Mouse (Mus musculus) stomach, postnatal 0 days (tissue): Measurements from ENCODE around the gene Cdh4. TPM values are rescaled to one million over a fixed set of nuclear protein-coding genes. Genes with fewer than 3 reads are reported as not detected.

Experiments used
- ATAC-seq: fragments of 200-750 bp; cut with Nextera tagmentation; 2 replicates; pipeline ENCODE4 v1.8.0; 2017; ENCODE audit not compliant: low FRiP score, low TSS enrichment
- DNase-seq: peaks from one replicate; pipeline ENCODE4 v3.0.0-alpha.2; 2016; ENCODE audit warnings: low spot score
- H3K27ac ChIP-seq: fragments of 300-500 bp; sonication (generic); replicated peaks from 2 replicates; pipeline ENCODE4 v1.5.1; 2014; ENCODE audit warnings: mild to moderate bottlenecking, control low read depth
- H3K27me3 ChIP-seq: fragments of 300-500 bp; sonication (generic); 2 replicates; pipeline ENCODE4 v1.6.1; 2014; ENCODE audit warnings: low read length; ENCODE audit not compliant: control insufficient read depth, insufficient read depth
- H3K36me3 ChIP-seq: fragments of 300-500 bp; sonication (generic); 2 replicates; pipeline ENCODE4 v1.6.1; 2014; ENCODE audit warnings: low read length, mixed read lengths; ENCODE audit not compliant: control insufficient read depth, insufficient read depth
- H3K4me1 ChIP-seq: fragments of 300-500 bp; sonication (generic); replicated peaks from 2 replicates; pipeline ENCODE4 v1.6.1; 2014; ENCODE audit warnings: antibody characterized with exemption; ENCODE audit not compliant: control insufficient read depth, insufficient read depth
- H3K4me2 ChIP-seq: fragments of 300-500 bp; sonication (generic); replicated peaks from 2 replicates; pipeline ENCODE4 v1.6.1; 2014; ENCODE audit warnings: low read depth, mild to moderate bottlenecking, control low read depth, moderate library complexity
- H3K4me3 ChIP-seq: fragments of 300-500 bp; sonication (generic); 2 replicates; pipeline ENCODE4 v1.5.1; 2014; ENCODE audit warnings: low read depth, low read length, control low read depth
- H3K9ac ChIP-seq: fragments of 300-500 bp; sonication (generic); 2 replicates; pipeline ENCODE4 v1.6.1; 2014; ENCODE audit warnings: mild to moderate bottlenecking, low read length, control low read depth, mixed read lengths
- H3K9me3 ChIP-seq: fragments of 300-500 bp; sonication (generic); 2 replicates; pipeline ENCODE4 v1.6.1; 2016; ENCODE audit warnings: low read length; ENCODE audit not compliant: control insufficient read depth
- CTCF ChIP-seq: IDR thresholded peaks from 2 replicates; pipeline ENCODE4 v1.5.1; 2016; ENCODE audit warnings: antibody characterized with exemption, low read depth, mild to moderate bottlenecking, moderate library complexity
- EP300 ChIP-seq: optimal IDR thresholded peaks from 2 replicates; pipeline ENCODE3; 2016; ENCODE audit warnings: antibody characterized with exemption
- WGBS: fragments of 180-500 bp; shearing (Covaris S2); extraction: QIAGEN DNeasy Blood & Tissue Kit; methylation state at CpG from one replicate; pipeline ENCODE4 v1.1.7; 2014; 5-methylcytosine and 5-hydroxymethylcytosine counted together
- polyA plus RNA-seq: library from polyadenylated mRNA; unstranded; fragments of >200 nt; fragmentation: Nextera tagmentation; extraction: Ambion mirVana; gene quantifications from 2 replicates; pipeline ENCODE4 v1.2.1, GENCODE M21; 2015

The Cdh4 gene
- polyA plus RNA-seq, 1 experiment from 2014 or later, result 3.1 TPM

DNA sequence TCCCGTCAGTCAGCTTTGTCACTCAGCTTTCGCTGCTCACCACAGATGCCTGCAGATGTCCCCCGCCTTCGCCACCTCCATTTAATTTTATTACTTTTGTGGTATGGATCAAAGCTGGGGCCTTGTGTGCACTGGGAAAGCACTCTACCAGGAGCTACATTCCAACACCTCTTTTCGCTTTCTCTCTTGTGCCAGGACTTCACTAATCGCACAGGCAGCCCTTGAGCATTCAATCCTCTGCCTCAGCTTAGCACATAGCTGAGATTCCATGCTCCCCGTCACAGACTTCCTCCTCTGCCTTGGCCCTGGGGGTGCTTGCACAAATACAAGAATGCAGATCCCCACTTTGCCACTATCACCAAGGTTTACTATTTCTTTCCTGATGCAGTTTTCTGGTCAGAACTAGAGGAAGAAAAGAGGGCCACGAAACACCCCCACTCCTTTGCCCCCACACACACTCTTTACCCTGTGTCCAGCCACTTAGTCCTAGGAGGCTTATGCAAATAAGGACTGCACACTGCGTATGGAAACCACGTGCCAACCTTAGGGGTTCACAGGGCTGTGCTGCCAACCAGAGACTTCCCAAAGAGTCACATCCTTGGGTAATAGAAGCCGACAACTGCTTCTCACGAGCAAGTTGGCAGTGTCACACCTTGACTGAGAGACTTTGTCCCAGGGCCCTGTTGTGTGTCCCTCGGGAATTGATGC, 350.3 kb downstream of the Cdh4 start:
- H3K27me3 ChIP-seq, result no peaks in the 10 kb centered on the region
- no peak overlapping the region for H3K9ac ChIP-seq
- DNase-seq (no peak), ATAC-seq (no peak)
- WGBS, result 59% methylated on average over 13 of the region's 13 CpGs
- H3K36me3 ChIP-seq, result no peaks in the 10 kb centered on the region
- H3K4me2 ChIP-seq, result no peak overlapping the region
- no peaks in the 10 kb centered on the region for H3K4me1 ChIP-seq
- no peak for TF ChIP-seq CTCF
- no peak for TF ChIP-seq EP300
- no peaks in the 10 kb centered on the region for H3K9me3 ChIP-seq
- no peak overlapping the region for H3K27ac ChIP-seq
- no peak overlapping the region for H3K4me3 ChIP-seq

DNA sequence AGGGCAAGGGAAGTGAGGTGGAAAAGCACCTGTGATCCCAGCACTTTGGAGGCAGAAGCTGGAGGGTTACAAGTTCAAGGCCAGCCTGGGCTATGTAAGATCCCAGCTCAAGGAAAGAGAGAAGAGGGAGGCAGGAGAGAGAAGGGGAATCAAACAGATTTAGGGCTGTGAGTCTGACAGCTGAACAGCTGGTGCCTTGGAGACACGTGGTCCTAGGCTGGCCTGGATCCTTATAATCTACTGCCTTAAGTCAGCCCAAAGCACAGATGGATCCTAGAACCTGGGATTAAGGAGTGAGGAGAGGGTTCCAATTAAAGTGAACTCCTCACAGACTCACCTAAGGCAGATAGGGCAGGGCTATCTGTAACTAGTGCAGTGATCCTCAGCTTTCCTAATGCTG, 352.1 kb downstream of the Cdh4 start:
- WGBS, result 40% methylated on average over 1 of the region's 1 CpGs
- TF ChIP-seq EP300 (no peak), CTCF (no peak)

GRCm38 (mm10) chr2:179795452-179795851, 353.2 kb downstream of the Cdh4 start:
- Histone ChIP-seq H3K9ac (no peak overlapping the region), H3K27me3 (no peaks in the 10 kb centered on the region), H3K4me1 (no peaks in the 10 kb centered on the region), H3K36me3 (no peaks in the 10 kb centered on the region), H3K27ac (no peak overlapping the region), H3K4me2 (no peak overlapping the region), H3K9me3 (no peaks in the 10 kb centered on the region), H3K4me3 (no peak overlapping the region)
- DNase-seq, result no peak
- TF ChIP-seq EP300, result no peak
- TF ChIP-seq CTCF, result no peak
- no peak for ATAC-seq
- WGBS, result 71% methylated on average over 12 of the region's 12 CpGs

More for the DNA sequence above, 352.1 kb downstream of the Cdh4 start:
- no peak overlapping the region for H3K4me2 ChIP-seq
- no peaks in the 10 kb centered on the region for H3K36me3 ChIP-seq
- H3K27ac ChIP-seq, result no peak overlapping the region
- ATAC-seq (no peak), DNase-seq (no peak)
- H3K9ac ChIP-seq, result no peak overlapping the region
- H3K9me3 ChIP-seq, result no peaks in the 10 kb centered on the region
- no peak overlapping the region for H3K4me3 ChIP-seq
- no peaks in the 10 kb centered on the region for H3K27me3 ChIP-seq
- no peaks in the 10 kb centered on the region for H3K4me1 ChIP-seq

DNA sequence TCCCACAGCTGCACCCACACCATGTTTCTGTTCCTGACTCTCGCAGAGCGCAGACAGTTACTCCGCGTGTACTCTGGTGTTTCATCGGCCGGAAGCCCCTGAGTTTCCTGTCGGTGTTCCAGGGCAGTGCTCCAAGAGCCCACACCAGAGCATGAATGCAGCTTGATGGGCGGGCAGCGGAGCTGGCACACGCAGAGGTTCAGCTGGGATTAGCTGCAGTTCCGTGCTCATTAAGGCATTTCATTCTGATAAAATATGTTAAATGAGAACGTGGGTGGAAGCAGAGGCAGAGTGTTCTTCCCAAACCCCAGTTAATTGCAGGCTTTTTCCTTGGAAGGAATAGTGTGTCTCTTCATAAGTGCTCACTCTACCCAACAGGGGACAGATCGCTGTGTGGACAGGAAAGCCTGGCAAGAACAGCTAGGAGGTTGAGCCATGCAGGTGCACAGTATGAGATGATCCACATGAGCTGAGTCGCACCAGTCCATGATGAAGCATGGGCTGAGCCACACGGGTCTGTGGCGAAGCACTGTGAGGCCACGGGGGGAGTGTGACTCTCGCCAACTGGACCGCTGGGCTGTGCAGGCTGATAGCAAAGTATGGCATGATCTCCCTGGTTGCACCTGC, 357.8 kb downstream of the Cdh4 start:
- DNase-seq, result no peak
- H3K9ac ChIP-seq, result no peak overlapping the region
- no peaks in the 10 kb centered on the region for H3K9me3 ChIP-seq
- TF ChIP-seq EP300, result no peak
- no peak for TF ChIP-seq CTCF
- H3K4me2 ChIP-seq, result no peak overlapping the region
- no peaks in the 10 kb centered on the region for H3K36me3 ChIP-seq
- no peaks in the 10 kb centered on the region for H3K4me1 ChIP-seq
- no peak for ATAC-seq
- H3K27me3 ChIP-seq, result no peaks in the 10 kb centered on the region
- no peak overlapping the region for H3K4me3 ChIP-seq
- 74% methylated on average over 19 of the region's 19 CpGs for WGBS
- no peak overlapping the region for H3K27ac ChIP-seq

DNA sequence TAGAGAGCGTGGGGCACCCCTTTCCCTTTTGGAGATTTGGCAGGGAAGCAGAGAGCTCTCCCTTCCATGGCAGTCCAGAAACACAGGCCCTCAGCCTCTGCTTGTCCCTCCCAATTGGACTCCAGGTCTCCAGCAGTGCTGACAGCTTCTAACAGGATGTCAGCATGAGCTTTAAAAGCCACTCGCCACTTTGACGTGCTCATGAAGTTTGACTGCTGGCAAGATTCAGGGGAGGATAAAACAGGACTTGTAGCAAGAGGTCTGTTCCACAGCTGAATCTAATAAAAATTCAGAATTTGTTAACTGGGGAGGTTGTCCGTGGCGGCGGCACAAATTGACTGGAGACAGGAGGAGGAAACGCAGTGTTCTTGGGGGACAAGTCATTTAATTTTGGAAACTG, 358.8 kb downstream of the Cdh4 start:
- TF ChIP-seq CTCF (no peak), EP300 (no peak)
- H3K9ac ChIP-seq, result no peak overlapping the region
- no peaks in the 10 kb centered on the region for H3K36me3 ChIP-seq
- ATAC-seq (no peak), DNase-seq (no peak)
- no peaks in the 10 kb centered on the region for H3K9me3 ChIP-seq
- no peak overlapping the region for H3K27ac ChIP-seq
- no peak overlapping the region for H3K4me2 ChIP-seq
- no peaks in the 10 kb centered on the region for H3K27me3 ChIP-seq
- no peak overlapping the region for H3K4me3 ChIP-seq
- no peaks in the 10 kb centered on the region for H3K4me1 ChIP-seq
- 80% methylated on average over 7 of the region's 7 CpGs for WGBS

DNA sequence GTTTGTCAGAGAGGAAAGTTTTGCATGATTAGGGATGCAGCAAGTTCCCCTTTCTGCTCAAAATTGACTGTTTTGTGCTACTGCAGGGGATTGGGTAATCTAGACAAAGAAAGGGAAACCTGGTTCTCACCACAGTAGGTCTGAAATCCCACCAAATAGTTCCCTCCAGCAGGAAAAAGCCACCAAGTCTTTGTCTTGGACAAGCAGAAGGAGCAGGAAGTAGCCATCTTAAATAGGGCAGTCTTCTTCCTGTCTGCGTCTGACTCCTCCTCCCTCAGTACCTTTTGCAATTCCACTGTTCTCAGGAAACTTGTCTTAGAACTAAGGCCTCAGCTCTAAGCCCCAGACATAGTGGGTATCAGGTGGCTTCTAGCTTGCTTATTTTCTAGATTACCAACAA, 360.2 kb downstream of the Cdh4 start:
- Histone ChIP-seq H3K9me3 (no peaks in the 10 kb centered on the region), H3K4me1 (no peaks in the 10 kb centered on the region), H3K27me3 (no peaks in the 10 kb centered on the region), H3K9ac (no peak overlapping the region), H3K4me3 (no peak overlapping the region), H3K27ac (no peak overlapping the region), H3K4me2 (no peak overlapping the region), H3K36me3 (no peaks in the 10 kb centered on the region)
- DNase-seq (no peak), ATAC-seq (no peak)
- WGBS, result 81% methylated on average over 1 of the region's 1 CpGs
- TF ChIP-seq CTCF (no peak), EP300 (no peak)
